Mouse (Mus musculus) CD4-positive, CD25-positive, alpha-beta regulatory T cell, adult 2 months (primary cell): ENCODE data around the gene Rnf10.
A peak's percentile ranks its signal among the peaks of the same experiment; 100 is the strongest.
"Not testable (repeated sequence)": the region's sequence is repeated elsewhere in the genome, so short reads cannot be mapped to it uniquely, and the experiment has no call there.

Source experiments
- DNase-seq: peaks from one replicate; pipeline ENCODE4 v3.0.0-alpha.2; 2012; ENCODE audit warnings: low read depth, low spot score

Rnf10 gene

GRCm38 (mm10) chr5:115272812-115273548 is at the start of gene Rnf10:
Gene Rnf10 (minus strand): TSS chr5:115272898.
- peak; percentile 95 for DNase-seq

DNA sequence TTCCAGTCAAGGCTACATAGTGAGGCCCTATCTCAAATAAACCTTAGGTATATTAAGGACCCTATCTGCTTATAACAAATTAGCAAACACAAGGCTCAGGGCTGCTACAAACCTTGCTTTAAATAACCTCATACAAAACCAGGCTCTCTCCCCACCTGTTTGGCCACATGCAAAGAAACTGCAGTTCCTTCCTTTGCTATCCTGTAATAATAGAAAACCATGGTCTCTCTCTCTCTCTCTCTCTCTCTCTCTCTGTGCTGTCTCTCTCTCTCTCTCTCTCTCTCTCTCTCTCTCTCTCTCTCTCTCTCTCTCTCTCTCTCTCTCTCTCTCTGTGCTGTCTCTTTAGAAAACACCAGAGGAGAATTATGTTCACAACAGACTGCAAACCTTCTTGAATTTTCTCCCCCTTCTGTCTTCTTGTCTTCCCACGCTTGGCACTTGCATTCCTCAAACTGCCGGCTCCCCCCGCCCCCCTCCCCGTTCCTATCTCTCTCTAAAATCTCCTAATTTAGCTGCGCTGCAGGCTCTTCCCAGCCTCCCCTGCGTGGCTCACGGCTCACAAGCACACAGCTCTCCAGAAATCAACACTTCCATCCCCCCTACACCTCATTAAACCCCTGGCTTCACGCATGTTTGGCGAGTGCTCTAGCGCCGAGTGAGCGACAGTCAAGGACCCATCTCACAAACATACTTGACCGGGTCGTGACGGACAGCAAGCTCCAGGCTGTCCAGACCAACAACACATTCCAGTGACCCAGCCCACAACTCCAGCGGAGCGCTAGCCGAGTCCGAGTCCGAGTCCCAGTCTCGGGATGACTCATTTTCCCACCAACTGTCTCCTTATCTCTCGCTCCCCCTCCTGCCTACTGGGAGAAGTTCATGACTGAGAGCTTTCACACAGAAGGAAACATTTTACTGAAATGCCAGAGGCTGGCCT is 46.6 kb upstream of the Rnf10 start:
- peak; percentile 58 for DNase-seq

- peak; percentile 40 for DNase-seq
Measured at GRCm38 (mm10) chr5:115317645-115318328, 45.1 kb upstream of the Rnf10 start.

- DNase-seq, result no peak
Measured at GRCm38 (mm10) chr5:115316968-115317644, 44.4 kb upstream of the Rnf10 start.

GRCm38 (mm10) chr5:115313668-115313943 is 40.9 kb upstream of the Rnf10 start:
- DNase-seq, result no peak

- DNase-seq, result no peak
Measured at GRCm38 (mm10) chr5:115312816-115313667, 40.3 kb upstream of the Rnf10 start.

DNA sequence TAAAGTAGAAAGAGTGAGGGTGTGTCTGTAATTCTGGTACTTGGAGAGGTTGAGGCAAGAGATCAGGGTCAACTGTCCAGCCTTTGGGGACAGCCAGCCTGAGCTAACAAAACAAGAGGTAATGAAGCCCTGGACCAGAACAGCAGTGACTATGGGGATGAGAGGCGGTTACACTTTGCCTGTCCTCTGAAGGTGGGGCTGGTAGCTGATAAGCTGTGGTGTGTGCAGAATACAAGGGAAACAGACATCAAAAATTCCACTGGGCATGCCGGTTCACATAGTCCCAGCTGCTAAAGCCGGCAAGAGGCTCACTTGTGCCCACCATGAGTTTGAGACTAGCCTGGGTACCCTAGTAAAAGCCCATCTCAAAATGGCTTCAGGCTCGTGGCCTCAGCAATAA is 39.7 kb upstream of the Rnf10 start:
- no peak for DNase-seq

DNA sequence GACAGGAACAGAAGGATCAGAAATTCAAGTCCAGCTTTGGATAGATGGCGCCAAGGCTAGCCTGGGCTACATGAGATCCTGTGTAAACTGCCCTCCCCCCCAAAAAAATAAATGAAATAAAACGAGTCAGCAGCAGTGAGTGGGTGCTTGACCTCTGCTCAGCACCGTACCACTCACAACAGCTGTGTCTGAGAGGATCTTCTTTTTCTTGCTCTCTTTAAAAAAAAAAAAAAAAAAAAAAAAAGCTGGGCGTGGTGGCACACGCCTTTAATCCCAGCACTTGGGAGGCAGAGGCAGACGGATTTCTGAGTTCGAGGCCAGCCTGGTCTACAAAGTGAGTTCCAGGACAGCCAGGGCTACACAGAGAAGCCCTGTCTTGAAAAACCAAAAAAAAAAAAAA is 29.5 kb upstream of the Rnf10 start:
- not testable (repeated sequence) for DNase-seq

GRCm38 (mm10) chr5:115301615-115302014 is 28.9 kb upstream of the Rnf10 start:
- no peak for DNase-seq

DNA sequence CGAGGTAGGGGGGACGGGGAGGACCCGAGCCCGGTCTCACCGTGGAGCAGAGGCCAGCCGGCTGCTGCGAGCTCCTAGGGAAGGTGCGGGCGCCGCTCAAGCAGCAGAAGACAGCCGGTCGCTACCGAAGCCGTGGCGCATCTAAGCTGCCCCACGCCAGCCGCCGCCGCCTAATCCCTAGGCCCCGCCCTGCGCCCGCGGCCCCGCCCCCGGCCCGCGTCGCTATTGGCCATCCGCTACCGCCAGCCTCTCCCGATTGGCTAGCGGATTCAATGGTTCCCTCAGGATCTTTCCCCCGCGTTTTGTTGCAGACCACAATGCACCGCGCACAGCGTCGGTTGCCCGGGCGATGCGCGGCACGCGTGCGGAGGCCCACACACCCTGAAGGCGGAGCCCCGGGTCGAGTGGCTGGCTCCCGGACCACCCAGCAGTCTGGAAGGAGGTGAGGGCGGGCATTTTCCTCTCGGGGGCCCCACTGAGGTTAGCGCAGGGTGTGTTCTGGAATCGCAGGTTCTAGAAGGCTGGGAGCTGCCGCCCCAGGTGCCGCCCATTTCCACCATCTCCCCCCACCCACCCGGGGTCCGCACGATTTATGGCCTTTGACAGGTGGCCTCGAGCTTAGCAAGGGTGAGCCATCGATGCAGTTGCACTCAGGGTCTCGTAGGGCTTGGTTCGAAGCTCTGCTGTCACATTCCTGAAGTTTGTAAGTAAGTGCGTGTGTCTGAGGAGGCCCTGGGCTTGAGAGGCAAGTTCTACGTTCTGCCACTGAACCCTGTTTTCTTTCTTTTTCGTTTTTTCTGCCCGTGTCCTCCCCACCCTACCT is 28.3 kb upstream of the Rnf10 start, which contains the start of gene Dynll1:
Gene Dynll1 (minus strand): TSS at position 208 of the 823 bp plus-strand sequence.
- peak; percentile 99 for DNase-seq

DNA sequence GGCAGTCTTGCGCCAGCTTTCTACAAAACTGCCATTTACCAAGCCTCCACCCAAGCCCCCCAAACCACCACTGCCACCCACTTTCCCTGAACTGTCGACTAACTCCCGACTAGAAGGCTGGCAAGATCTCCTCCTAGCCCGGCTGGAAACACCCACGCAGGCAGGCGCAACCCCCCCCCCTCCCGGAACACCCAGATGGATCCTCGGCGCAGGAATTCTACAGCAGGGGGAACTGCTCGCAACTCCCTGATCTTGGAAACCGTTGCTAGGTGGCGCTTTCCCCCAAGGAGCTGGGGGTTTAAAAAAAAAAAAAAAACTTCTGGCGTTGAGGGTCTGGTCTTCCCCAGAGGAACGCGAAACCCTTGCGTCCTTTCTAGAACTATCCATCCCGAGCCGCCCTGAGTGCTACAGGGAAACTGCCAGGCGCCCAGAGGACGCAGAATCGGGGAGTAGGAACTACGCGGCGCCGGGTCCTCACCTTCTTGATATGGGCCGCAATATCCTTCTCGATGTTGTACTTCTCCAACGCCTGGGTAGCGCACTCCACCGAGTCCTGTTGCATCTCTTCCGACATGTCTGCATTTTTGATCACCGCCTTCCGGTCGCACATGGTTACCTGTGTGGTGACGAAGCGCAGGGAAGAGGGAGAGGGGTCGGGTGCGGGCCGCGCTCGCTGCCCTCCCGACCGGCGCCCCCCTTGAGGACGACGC is 27.5 kb upstream of the Rnf10 start:
- DNase-seq, result no peak

GRCm38 (mm10) chr5:115296347-115296746 is 23.6 kb upstream of the Rnf10 start:
- no peak for DNase-seq

GRCm38 (mm10) chr5:115294173-115294572 is 21.5 kb upstream of the Rnf10 start:
- DNase-seq, result peak; percentile 38

DNA sequence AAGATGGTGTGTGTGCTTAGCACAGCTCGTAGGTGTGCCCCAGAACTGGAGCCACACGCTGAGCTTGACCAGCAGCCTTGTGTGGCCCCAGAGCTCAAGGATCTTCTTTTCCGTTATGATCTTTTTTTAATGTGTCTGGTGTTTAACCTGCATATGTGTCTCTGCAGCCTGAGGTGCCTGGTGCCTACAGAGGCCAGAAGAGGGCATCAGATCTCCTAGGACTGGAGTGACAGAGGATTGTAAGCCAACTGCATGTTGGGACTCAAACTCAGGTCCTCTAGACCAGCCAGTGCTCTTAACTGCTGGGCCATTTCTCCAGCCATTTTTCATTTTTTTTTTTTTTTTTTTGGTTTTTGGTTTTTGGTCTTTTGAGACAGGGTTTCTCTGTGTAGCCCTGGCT is 12.0 kb upstream of the Rnf10 start:
- peak; percentile 61 for DNase-seq

- peak; percentile 46 for DNase-seq
Measured at GRCm38 (mm10) chr5:115280050-115280687, 7.5 kb upstream of the Rnf10 start.

DNA sequence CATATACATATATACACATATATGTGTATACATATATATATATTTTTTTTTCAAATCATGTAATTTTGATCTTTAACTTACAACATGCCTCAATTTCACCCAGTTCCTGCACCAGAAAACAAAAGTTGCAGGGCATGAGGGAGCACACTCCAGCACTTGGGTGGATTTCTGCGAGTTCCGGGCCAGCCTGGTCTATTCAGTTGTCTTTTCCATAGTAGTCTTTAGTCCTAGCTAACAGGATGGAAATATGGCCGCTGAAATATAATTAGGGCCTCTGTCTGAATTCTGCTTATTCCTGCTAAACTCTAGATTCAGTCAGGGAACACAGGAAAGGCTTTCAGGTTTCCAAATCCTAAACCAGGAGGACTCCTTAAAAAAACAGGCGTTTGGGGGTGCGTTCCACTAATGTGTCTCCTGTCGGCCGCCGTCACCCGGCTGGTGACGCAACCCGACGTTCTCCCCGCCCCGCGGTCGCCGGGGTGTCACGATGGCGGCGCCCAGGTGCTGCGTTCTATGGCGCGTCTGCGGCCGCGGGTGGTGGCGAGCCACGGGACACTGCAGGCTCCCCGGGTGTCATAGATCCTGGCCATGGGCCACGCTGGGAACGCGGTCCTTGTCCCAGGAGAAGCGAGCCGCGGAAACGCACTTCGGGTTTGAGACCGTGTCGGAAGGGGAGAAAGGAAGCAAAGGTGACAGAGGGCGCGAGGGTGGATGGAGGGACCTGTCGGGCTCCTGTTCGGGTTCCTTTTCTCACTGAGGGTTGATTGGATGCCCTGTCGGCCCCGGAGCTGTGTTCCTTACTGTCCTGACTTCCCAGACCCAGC is 6.7 kb upstream of the Rnf10 start, which contains the start of gene Coq5:
Gene Coq5 (plus strand): TSS at position 441 of the 824 bp plus-strand sequence.
- peak; percentile 90 for DNase-seq

DNA sequence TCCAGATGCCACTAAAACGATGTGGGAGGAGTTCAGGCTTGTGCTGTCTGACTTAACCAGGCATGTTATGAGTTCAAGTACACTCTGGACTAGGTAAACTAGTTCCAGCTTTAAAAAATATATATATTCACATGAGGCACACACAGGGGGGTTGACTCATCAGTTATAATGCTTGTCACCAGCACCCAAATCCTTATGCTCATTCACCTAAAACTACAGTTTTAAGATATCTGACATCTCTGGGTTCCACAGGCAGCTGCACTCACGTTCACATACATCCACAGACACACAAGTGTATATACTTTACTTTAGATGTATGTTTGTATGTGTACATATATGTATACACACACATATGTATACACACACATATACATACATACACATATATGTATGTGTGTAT is 6.1 kb upstream of the Rnf10 start:
- no peak for DNase-seq

DNA sequence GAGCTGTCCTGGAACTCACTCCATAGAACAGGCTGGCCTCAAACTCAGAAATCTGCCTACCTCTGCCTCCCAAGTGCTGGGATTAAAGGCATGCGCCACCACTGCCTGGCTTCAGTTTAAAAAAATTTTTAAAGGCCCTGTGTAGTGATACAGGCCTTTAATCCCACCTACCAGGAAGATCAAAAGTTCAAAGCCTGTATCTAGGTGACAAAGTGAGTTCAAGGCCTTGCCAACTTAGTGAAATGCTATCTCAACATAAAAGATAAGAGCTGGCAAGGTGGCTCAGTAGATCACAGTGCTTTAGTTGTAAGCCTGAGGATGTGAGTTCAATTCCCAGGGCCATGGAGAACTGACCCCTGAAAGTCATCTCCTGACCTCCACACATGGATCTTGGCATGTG is 5.4 kb upstream of the Rnf10 start:
- no peak for DNase-seq
